Mouse (Mus musculus) NIH3T3 (cell line): ENCODE measurements around the gene Gm10570.
A peak's percentile ranks its signal among the peaks of the same experiment; 100 is the strongest.

Experiments
- DNase-seq: peaks from one replicate; pipeline ENCODE4 v3.0.0-alpha.2; 2012; ENCODE audit warnings: low read depth

The Gm10570 gene

GRCm38 (mm10) chr4:130273698-130274345, 34.7 kb downstream of the Gm10570 start:
- DNase-seq = peak; percentile 78

- no peak for DNase-seq
Observed at GRCm38 (mm10) chr4:130270611-130271347, 37.7 kb downstream of the Gm10570 start.

- DNase-seq = no peak
Observed at GRCm38 (mm10) chr4:130270089-130270488, 38.4 kb downstream of the Gm10570 start.

GRCm38 (mm10) chr4:130268736-130269135, 39.7 kb downstream of the Gm10570 start:
- no peak for DNase-seq

GRCm38 (mm10) chr4:130267069-130267468, 41.4 kb downstream of the Gm10570 start:
- no peak for DNase-seq

GRCm38 (mm10) chr4:130266601-130267000, 41.9 kb downstream of the Gm10570 start:
- no peak for DNase-seq

GRCm38 (mm10) chr4:130264698-130265349, 43.6 kb downstream of the Gm10570 start:
- peak; percentile 54 for DNase-seq

- DNase-seq = no peak
Observed at GRCm38 (mm10) chr4:130264131-130264530, 44.3 kb downstream of the Gm10570 start.

- peak; percentile 59 for DNase-seq
Observed at GRCm38 (mm10) chr4:130260406-130260805, 48.1 kb downstream of the Gm10570 start.
